Mouse (Mus musculus) stomach, embryonic 16.5 days (tissue): Measurements from ENCODE around the gene Get4. TPM values are rescaled to one million over a fixed set of nuclear protein-coding genes. Genes with fewer than 3 reads are reported as not detected.

Source experiments
- ATAC-seq: fragments of 200-750 bp; cut with Nextera tagmentation; 2 replicates; pipeline ENCODE4 v1.8.0; 2017; ENCODE audit warnings: moderate number of reproducible peaks, moderate TSS enrichment; ENCODE audit not compliant: insufficient read depth, low FRiP score
- H3K27ac ChIP-seq: fragments of 300-500 bp; sonication (generic); 2 replicates; pipeline ENCODE4 v1.5.1; 2014; ENCODE audit warnings: low read length
- H3K27me3 ChIP-seq: fragments of 300-500 bp; sonication (generic); 2 replicates; pipeline ENCODE4 v1.6.1; 2014; ENCODE audit warnings: low read length, control low read depth, mixed read lengths; ENCODE audit not compliant: control insufficient read depth, insufficient read depth
- H3K36me3 ChIP-seq: fragments of 300-500 bp; sonication (generic); 2 replicates; pipeline ENCODE4 v1.6.1; 2014; ENCODE audit warnings: low read length; ENCODE audit not compliant: control insufficient read depth, insufficient read depth
- H3K4me1 ChIP-seq: fragments of 300-500 bp; sonication (generic); 2 replicates; pipeline ENCODE4 v1.6.1; 2014; ENCODE audit warnings: low read length, control low read depth, mixed read lengths; ENCODE audit not compliant: control insufficient read depth, insufficient read depth
- H3K4me2 ChIP-seq: fragments of 300-500 bp; sonication (generic); 2 replicates; pipeline ENCODE4 v1.6.1; 2014; ENCODE audit warnings: low read depth, low read length, mixed read lengths
- H3K4me3 ChIP-seq: fragments of 300-500 bp; sonication (generic); replicated peaks from 2 replicates; pipeline ENCODE4 v1.5.1; 2014; ENCODE audit warnings: mild to moderate bottlenecking, low read length
- H3K9ac ChIP-seq: fragments of 300-500 bp; sonication (generic); 2 replicates; pipeline ENCODE4 v1.6.1; 2014; ENCODE audit warnings: low read length
- H3K9me3 ChIP-seq: fragments of 300-500 bp; sonication (generic); replicated peaks from 2 replicates; pipeline ENCODE4 v1.6.1; 2016; ENCODE audit warnings: low read length, control low read depth; ENCODE audit not compliant: control insufficient read depth
- WGBS: fragments of 180-500 bp; shearing (Covaris S2); extraction: QIAGEN DNeasy Blood & Tissue Kit; methylation state at CpG from one replicate; pipeline ENCODE4 v1.1.7; 2014; 5-methylcytosine and 5-hydroxymethylcytosine counted together
- polyA plus RNA-seq: library from polyadenylated mRNA; unstranded; fragments of >200 nt; fragmentation: Nextera tagmentation; extraction: Ambion mirVana; gene quantifications from 2 replicates; pipeline ENCODE4 v1.2.1, GENCODE M21; 2015

Get4 gene
- polyA plus RNA-seq, 1 experiment from 2014 or later, result 142 TPM

DNA sequence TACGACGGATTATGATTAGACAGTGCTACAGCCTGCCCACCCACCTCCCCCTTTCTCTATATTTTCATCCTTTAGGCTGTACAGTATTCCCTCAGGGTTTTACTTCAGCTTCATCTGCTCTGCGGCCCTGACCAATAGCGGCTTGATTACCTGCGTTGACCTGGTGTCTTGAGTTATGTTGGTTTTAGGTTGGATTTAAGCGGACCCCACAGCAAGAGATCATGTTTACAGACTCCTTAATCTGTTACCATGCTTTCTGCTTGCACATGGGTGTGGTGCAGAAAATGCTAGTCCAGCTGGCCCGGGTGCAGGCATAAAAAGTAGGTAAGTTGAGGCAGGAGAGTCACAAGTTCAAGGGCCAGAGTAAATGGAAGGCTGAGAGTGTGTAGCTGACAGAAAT, 845 bp upstream of the Get4 start:
- ATAC-seq, result no peak
- Histone ChIP-seq H3K36me3 (0 out of 2 replicates have a peak, but pooled peaks cover 10% of the 10 kb centered on the region), H3K4me3 (peak overlapping the region; percentile 86), H3K27me3 (no peaks in the 10 kb centered on the region), H3K4me1 (peaks cover 26% of the 10 kb centered on the region), H3K9me3 (no peaks in the 10 kb centered on the region), H3K9ac (peak overlapping the region; percentile 77), H3K4me2 (peak overlapping the region; percentile 67), H3K27ac (peak overlapping the region; percentile 78)
- 77% methylated on average over 7 of the region's 7 CpGs for WGBS

DNA sequence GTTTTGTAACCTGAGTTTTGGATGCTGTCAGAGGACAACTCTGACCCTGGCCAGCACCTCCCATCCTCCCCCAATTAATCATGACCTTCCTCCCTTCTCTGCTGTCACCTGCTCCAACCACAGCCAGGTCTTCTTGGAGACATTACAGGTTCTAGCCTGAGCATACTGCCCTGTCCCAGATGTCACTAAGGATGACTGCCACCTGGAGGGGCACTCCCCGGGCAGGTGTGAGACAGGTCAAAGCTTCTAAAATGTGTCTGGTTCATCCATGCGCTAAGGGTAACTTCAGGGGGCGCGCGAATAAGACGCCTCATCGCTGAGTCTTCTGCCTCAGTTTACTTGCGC, 416 bp upstream of the Get4 start:
- Histone ChIP-seq H3K36me3 (0 out of 2 replicates have a peak, but pooled peaks cover 10% of the 10 kb centered on the region), H3K9me3 (no peaks in the 10 kb centered on the region), H3K4me1 (peaks cover 29% of the 10 kb centered on the region), H3K4me2 (peak overlapping the region; percentile 67), H3K4me3 (peak overlapping the region; percentile 86), H3K27ac (peak overlapping the region; percentile 78), H3K9ac (peak overlapping the region; percentile 77), H3K27me3 (no peaks in the 10 kb centered on the region)
- peak; percentile 26 for ATAC-seq
- under 1% methylated on average over 8 of the region's 8 CpGs for WGBS

DNA sequence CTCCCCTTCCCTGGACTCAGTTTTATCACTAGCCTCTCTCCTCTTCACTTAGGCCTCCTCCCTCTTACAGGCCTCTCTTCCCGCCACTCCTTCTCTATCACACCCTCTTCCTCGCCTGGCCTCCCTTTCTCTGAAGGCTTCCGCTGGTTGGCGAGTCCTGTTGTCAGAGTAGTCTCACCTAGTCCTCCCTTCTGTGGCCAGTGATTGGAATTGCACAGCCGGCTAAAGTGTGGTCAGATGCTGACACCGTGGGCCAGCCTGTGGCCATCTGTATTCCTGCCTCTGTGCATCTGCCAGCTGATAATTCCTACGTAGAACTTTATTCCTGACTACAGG, 754 bp downstream of the Get4 start:
- H3K4me2 ChIP-seq, result peak overlapping the region; percentile 93
- H3K27me3 ChIP-seq, result no peaks in the 10 kb centered on the region
- H3K9me3 ChIP-seq, result no peaks in the 10 kb centered on the region
- peak overlapping the region; percentile 95 for H3K27ac ChIP-seq
- H3K4me1 ChIP-seq, result peaks cover 31% of the 10 kb centered on the region
- peak overlapping the region; percentile 86 for H3K4me3 ChIP-seq
- 0 out of 2 replicates have a peak, but pooled peaks cover 7% of the 10 kb centered on the region for H3K36me3 ChIP-seq
- ATAC-seq, result peak; percentile 20
- under 1% methylated on average over 7 of the region's 7 CpGs for WGBS
- peak overlapping the region; percentile 93 for H3K9ac ChIP-seq

DNA sequence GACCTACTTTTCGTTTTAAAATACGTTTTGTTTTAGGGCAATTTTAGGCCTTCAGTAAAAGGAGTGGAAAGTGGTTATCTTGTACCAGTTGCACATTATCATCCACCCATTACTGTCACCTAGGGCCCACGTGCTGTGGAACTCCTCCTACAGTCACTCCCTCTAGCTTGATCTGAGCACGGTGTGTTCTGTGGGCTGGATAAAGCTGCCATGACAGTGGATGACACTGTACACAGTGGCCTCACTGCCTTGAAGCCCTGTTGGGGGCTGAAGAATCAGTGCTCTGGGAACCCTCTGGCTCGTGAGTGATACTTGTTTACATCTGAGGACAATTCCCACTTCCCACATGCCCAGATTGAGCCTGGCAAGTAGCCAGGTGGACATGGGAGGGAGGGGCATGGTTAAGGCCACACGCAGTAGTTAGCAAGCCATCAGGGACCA, 1.2 kb downstream of the Get4 start:
- peak overlapping the region; percentile 95 for H3K27ac ChIP-seq
- H3K36me3 ChIP-seq, result 0 out of 2 replicates have a peak, but pooled peaks cover 7% of the 10 kb centered on the region
- H3K9ac ChIP-seq, result peak overlapping the region; percentile 93
- H3K27me3 ChIP-seq, result no peaks in the 10 kb centered on the region
- no peaks in the 10 kb centered on the region for H3K9me3 ChIP-seq
- H3K4me1 ChIP-seq, result peaks cover 31% of the 10 kb centered on the region
- H3K4me3 ChIP-seq, result peak overlapping the region; percentile 86
- ATAC-seq, result no peak
- peak overlapping the region; percentile 93 for H3K4me2 ChIP-seq
- under 1% methylated on average over 6 of the region's 6 CpGs for WGBS

DNA sequence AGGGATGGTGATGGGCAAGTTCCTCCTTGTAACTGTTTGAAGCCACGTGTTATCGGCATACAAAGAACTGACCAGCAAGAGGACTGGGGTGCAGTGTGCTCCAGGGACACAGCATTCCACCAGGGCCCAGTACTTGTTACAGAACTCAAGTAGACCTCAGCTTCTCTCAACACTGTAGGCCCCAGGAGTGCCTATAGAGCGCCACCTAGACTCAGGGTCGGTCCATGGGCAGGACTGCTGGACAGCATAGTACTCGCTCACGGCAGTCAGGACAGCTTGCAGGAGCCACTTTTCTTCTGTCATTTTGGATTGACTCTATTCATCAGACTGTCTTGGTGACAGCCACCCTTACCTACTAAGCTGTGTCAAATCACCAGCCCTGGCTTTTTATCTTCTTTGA, 2.8 kb downstream of the Get4 start:
- Histone ChIP-seq H3K27me3 (no peaks in the 10 kb centered on the region), H3K36me3 (0 out of 2 replicates have a peak, but pooled peaks cover 3% of the 10 kb centered on the region), H3K4me2 (no peak overlapping the region), H3K4me3 (no peak overlapping the region), H3K4me1 (peaks cover 41% of the 10 kb centered on the region), H3K27ac (no peak overlapping the region), H3K9ac (no peak overlapping the region), H3K9me3 (no peaks in the 10 kb centered on the region)
- 84% methylated on average over 6 of the region's 6 CpGs for WGBS
- ATAC-seq, result no peak

DNA sequence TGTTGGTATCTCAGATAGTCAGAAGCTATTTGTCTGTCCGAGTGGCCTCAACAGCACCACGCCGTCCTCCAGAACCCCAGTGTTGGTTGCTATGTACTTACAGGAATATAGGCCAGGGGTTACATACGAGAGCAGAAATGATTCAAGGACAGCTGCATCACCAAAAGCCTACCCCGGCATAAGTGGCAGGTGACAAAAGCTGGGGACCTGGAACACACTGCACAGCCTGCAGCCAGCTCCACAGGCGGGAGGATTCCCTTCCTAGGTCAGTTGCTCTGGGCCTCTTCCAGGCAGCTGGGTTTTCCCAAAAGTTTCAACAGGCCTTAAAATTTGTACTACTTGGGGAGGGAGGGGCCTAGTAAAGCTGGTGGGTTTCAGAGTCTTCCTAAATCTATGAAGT, 3.7 kb downstream of the Get4 start:
- no peaks in the 10 kb centered on the region for H3K9me3 ChIP-seq
- H3K4me2 ChIP-seq, result no peak overlapping the region
- H3K27ac ChIP-seq, result no peak overlapping the region; the same call in 1 of the 2 replicates
- peaks cover 46% of the 10 kb centered on the region for H3K4me1 ChIP-seq
- no peak for ATAC-seq
- no peak overlapping the region for H3K4me3 ChIP-seq
- H3K27me3 ChIP-seq, result no peaks in the 10 kb centered on the region
- 0 out of 2 replicates have a peak, but pooled peaks cover 2% of the 10 kb centered on the region for H3K36me3 ChIP-seq
- 81% methylated on average over 6 of the region's 6 CpGs for WGBS
- 0 out of 2 replicates have a peak overlapping the region, but pooled peaks have one; percentile 44 for H3K9ac ChIP-seq

DNA sequence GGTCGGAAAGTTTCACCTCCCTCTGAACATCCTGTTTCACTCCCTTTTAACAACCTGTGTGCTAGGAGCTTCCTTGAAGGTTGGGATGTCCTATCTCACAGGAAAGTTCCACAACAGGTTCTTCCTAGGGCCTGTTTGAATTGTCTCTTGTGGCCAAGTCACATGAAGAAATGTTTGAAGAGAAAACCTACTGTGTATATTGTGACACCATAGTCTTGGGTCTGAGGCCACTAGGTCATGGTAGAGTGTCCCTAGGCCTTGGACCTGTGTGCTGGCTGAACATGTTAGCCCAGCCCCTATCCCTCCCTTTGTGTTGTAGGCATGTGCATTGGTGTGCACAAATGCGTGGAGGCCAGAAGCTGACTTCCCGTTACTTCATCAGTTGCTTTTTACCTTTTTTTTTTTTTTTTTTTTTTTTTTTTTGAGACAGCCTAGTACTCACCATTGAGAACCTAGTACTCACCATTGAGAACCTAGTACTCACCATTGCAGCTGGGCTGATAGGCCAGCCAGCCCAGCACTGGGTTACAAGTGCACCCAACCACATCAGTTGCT, 4.2 kb downstream of the Get4 start:
- Histone ChIP-seq H3K4me3 (no peak overlapping the region), H3K9me3 (no peaks in the 10 kb centered on the region), H3K27ac (no peak overlapping the region; the same call in 1 of the 2 replicates), H3K4me2 (no peak overlapping the region), H3K27me3 (no peaks in the 10 kb centered on the region), H3K9ac (0 out of 2 replicates have a peak overlapping the region, but pooled peaks have one; percentile 44), H3K4me1 (peaks cover 43% of the 10 kb centered on the region), H3K36me3 (no peaks in the 10 kb centered on the region)
- 81% methylated on average over 3 of the region's 3 CpGs for WGBS
- no peak for ATAC-seq

DNA sequence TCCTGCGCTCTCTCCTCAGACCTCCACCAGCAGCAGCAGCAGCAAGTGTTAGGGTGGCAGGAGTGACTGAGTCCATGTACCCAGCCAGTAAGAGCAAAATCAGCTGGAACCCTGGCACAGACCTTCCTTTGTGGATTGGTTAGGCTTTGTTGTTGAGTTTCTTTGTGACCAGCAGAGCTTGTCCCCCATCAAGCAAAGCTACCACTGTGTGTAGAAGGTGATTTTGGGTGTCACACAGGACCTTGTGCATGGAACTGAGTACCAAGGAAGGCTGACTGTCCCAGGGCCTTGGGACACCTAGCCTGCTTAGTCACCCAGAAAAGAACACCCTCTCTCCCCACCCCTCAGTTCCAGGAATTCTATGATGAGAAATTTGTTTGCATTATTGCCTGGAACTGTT, 5.1 kb downstream of the Get4 start:
- 91% methylated on average over 1 of the region's 1 CpGs for WGBS
- no peaks in the 10 kb centered on the region for H3K9me3 ChIP-seq
- no peak overlapping the region for H3K4me3 ChIP-seq
- no peak overlapping the region for H3K9ac ChIP-seq
- ATAC-seq, result no peak
- H3K4me1 ChIP-seq, result peaks cover 38% of the 10 kb centered on the region
- H3K36me3 ChIP-seq, result no peaks in the 10 kb centered on the region
- no peak overlapping the region for H3K27ac ChIP-seq
- H3K4me2 ChIP-seq, result no peak overlapping the region
- H3K27me3 ChIP-seq, result no peaks in the 10 kb centered on the region

DNA sequence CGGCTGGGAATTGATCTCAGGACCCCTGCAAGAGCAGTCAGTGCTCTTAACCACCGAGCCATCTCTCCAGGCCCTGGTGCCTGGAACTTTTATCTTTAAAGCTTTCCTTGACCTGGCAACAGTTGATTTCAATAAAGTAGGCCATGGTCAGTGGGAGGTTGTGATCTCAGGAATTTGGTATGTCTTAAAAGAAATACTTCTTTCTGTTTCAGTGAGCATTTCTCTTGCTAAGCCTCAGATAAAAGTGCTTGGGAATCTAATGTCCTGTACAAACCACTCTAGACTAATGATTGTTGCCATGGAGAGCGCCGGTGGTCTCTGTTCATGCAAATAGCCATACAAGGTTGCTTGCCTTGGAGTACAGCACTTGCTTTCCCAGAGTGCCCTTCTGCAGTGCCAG, 5.7 kb downstream of the Get4 start:
- 79% methylated on average over 4 of the region's 4 CpGs for WGBS
- Histone ChIP-seq H3K27me3 (no peaks in the 10 kb centered on the region), H3K4me3 (no peak overlapping the region), H3K9ac (no peak overlapping the region; the same call in 1 of the 2 replicates), H3K36me3 (no peaks in the 10 kb centered on the region), H3K4me1 (peaks cover 38% of the 10 kb centered on the region), H3K27ac (no peak overlapping the region), H3K4me2 (no peak overlapping the region), H3K9me3 (no peaks in the 10 kb centered on the region)
- ATAC-seq, result no peak
